Mouse (Mus musculus): ENCODE results near the gene Gan.
A peak's percentile ranks its signal among the peaks of the same experiment; 100 is the strongest.

DNA sequence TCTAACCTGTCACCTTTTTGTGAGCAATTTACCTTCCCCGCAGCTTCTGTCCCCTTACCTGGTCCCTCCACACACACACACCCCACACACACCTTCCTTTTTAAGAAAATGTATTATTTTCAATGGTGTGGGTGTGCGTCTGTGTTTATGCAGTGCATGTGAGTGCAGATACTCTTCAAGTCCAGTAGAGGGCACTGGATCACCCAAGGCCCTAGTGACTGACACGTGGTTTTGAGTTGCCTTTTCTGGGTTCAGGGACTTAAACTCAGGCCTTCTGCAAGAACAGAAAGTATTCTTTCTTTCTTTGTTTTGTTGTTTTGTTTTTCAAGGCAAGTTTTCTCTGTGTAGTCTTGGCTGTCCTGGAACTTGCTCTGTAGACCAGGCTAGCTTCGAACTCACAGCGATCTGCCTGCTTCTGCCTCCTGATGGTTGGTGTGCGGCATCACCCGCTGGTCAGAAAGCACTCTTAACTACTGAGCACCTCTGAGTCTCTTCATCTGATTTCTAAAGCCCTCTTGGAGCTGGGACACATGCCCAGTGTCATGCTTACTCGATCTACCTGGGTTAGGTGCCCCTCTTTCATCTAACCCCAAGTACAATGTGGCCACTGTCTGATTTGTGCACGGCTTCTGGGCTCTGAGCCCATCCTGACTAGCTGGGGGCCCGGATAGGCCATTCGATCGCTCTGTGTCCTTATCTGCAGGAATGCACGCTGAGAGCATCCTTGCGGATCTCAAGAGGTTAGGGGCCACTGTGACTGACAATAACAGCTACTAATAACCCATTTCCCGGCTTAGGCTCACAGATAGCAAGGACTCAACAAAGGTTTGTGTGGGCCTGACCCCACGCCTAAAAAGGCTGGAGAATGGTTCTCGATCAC, 95.7 kb downstream of the Gan start:
- TF ChIP-seq POLR2A (IDR thresholded peaks at IDR 0.05; ENCODE audit: low read depth, low read length) (no peak), GABPA (IDR thresholded peaks at IDR 0.05; ENCODE audit: insufficient replicate concordance, low read depth, low read length) (no peak), CTCF (conservative IDR thresholded peaks at IDR 0.05 in 1 of 2, IDR thresholded peaks at IDR 0.05 in 1 of 2; ENCODE audit: low read depth in 2 of 2, low read length in 2 of 2) (peak in 1 of 2 experiments; percentile 31; a peak in 2 of 4 replicates), USF1 (IDR thresholded peaks at IDR 0.05; ENCODE audit: low read depth, low read length) (no peak), CHD1 (IDR thresholded peaks at IDR 0.05; ENCODE audit: low read depth, low read length) (no peak), MAX (IDR thresholded peaks at IDR 0.05; ENCODE audit: low read length) (no peak), MEF2A (IDR thresholded peaks at IDR 0.05; ENCODE audit: borderline replicate concordance, low read depth, low read length) (no peak), MAZ (IDR thresholded peaks at IDR 0.05; ENCODE audit: low read depth, low read length) (no peak), ZNF384 (IDR thresholded peaks at IDR 0.05; ENCODE audit: low read depth, low read length) (no peak), MXI1 (IDR thresholded peaks at IDR 0.05; ENCODE audit: low read depth, low read length) (no peak)

Measured in CH12.LX (cell line).